Mouse (Mus musculus): ENCODE measurements around the gene Ifi27.
"Not testable (repeated sequence)": the region's sequence is repeated elsewhere in the genome, so short reads cannot be mapped to it uniquely, and the experiment has no call there.

The Ifi27 gene

GRCm38 (mm10) chr12:103456727-103457126 lies 22.7 kb downstream of the Ifi27 start:
- DNase-seq = not testable (repeated sequence)

- no peak for DNase-seq
Measured at GRCm38 (mm10) chr12:103457140-103457539, 23.1 kb downstream of the Ifi27 start, which contains the start of gene Ifi27l2b. Ifi27l2b (minus strand) TSS chr12:103457223.

- no peak for DNase-seq
Measured at GRCm38 (mm10) chr12:103474481-103474880, 40.5 kb downstream of the Ifi27 start.

- DNase-seq = no peak
Measured at GRCm38 (mm10) chr12:103476779-103477389, 42.9 kb downstream of the Ifi27 start.

- DNase-seq = no peak
Measured at GRCm38 (mm10) chr12:103477461-103478015, 43.5 kb downstream of the Ifi27 start.

- no peak for DNase-seq
Measured at GRCm38 (mm10) chr12:103481671-103482070, 47.7 kb downstream of the Ifi27 start.

- DNase-seq = no peak
Measured at GRCm38 (mm10) chr12:103482781-103483180, 48.8 kb downstream of the Ifi27 start.

GRCm38 (mm10) chr12:103484200-103484972 lies 50.4 kb downstream of the Ifi27 start:
- not testable (repeated sequence) for DNase-seq

GRCm38 (mm10) chr12:103486726-103487125 lies 52.7 kb downstream of the Ifi27 start:
- no peak for DNase-seq

- DNase-seq = peak; percentile 44
Measured at GRCm38 (mm10) chr12:103487276-103487675, 53.3 kb downstream of the Ifi27 start.

- no peak for DNase-seq
Measured at GRCm38 (mm10) chr12:103487750-103488149, 53.7 kb downstream of the Ifi27 start.
